Mouse (Mus musculus) forebrain, embryonic 15.5 days (tissue): Measurements from ENCODE around the gene Aebp1. TPM values are rescaled to one million over a fixed set of nuclear protein-coding genes. Genes with fewer than 3 reads are reported as not detected.

ENCODE experiments used
- ATAC-seq: fragments of 200-750 bp; cut with Nextera tagmentation; replicated peaks from 2 replicates; pipeline ENCODE4 v1.8.0; 2017; ENCODE audit warnings: mild to moderate bottlenecking, moderate TSS enrichment, moderate library complexity
- H3K27ac ChIP-seq: fragments of 300-500 bp; sonication (generic); replicated peaks from 2 replicates; pipeline ENCODE4 v1.5.1; 2015; ENCODE audit warnings: mild to moderate bottlenecking, inconsistent platforms
- H3K27me3 ChIP-seq: fragments of 300-500 bp; sonication (generic); 2 replicates; pipeline ENCODE4 v1.6.1; 2015; ENCODE audit warnings: inconsistent platforms
- H3K36me3 ChIP-seq: fragments of 300-500 bp; sonication (generic); 2 replicates; pipeline ENCODE4 v1.6.1; 2015; ENCODE audit warnings: mild to moderate bottlenecking, inconsistent platforms
- H3K4me1 ChIP-seq: fragments of 300-500 bp; sonication (generic); 2 replicates; pipeline ENCODE4 v1.6.1; 2015; ENCODE audit warnings: inconsistent platforms
- H3K4me2 ChIP-seq: fragments of 300-500 bp; sonication (generic); replicated peaks from 2 replicates; pipeline ENCODE4 v1.6.1; 2015; ENCODE audit warnings: mild to moderate bottlenecking, inconsistent platforms
- H3K4me3 ChIP-seq: fragments of 300-500 bp; sonication (generic); 2 replicates; pipeline ENCODE4 v1.5.1; 2015; ENCODE audit warnings: mild to moderate bottlenecking, inconsistent platforms
- H3K9ac ChIP-seq: fragments of 300-500 bp; sonication (generic); replicated peaks from 2 replicates; pipeline ENCODE4 v1.6.1; 2015; ENCODE audit warnings: mild to moderate bottlenecking, inconsistent platforms
- H3K9me3 ChIP-seq: fragments of 300-500 bp; sonication (generic); 2 replicates; pipeline ENCODE4 v1.6.1; 2016; ENCODE audit warnings: inconsistent platforms
- WGBS: fragments of 180-500 bp; shearing (Covaris S2); methylation state at CpG from one replicate; pipeline ENCODE4 v1.1.7; 2015; ENCODE audit warnings: mixed read lengths; 5-methylcytosine and 5-hydroxymethylcytosine counted together
- polyA plus RNA-seq: library from polyadenylated mRNA; unstranded; fragments of >200 nt; fragmentation: Nextera tagmentation; extraction: Ambion mirVana; gene quantifications from 2 replicates; pipeline ENCODE4 v1.2.1, GENCODE M21; 2015

Gene Aebp1
- polyA plus RNA-seq, 1 experiment from 2014 or later = 10.4 TPM

- no peak overlapping the region for H3K4me2 ChIP-seq
- 83% methylated on average over 5 of the region's 5 CpGs for WGBS
- H3K4me3 ChIP-seq = no peak overlapping the region
- no peaks in the 10 kb centered on the region for H3K27me3 ChIP-seq
- H3K36me3 ChIP-seq = no peaks in the 10 kb centered on the region
- no peak for ATAC-seq
- H3K27ac ChIP-seq = no peak overlapping the region
- H3K4me1 ChIP-seq = no peaks in the 10 kb centered on the region
- H3K9ac ChIP-seq = no peak overlapping the region
- no peaks in the 10 kb centered on the region for H3K9me3 ChIP-seq
Measured at GRCm38 (mm10) chr11:5915429-5916177, 53.9 kb downstream of the Aebp1 start.

GRCm38 (mm10) chr11:5916178-5916548 lies 54.4 kb downstream of the Aebp1 start:
- ATAC-seq = no peak
- no peak overlapping the region for H3K27ac ChIP-seq
- no peaks in the 10 kb centered on the region for H3K9me3 ChIP-seq
- WGBS = 77% methylated on average over 8 of the region's 8 CpGs
- no peaks in the 10 kb centered on the region for H3K36me3 ChIP-seq
- no peak overlapping the region for H3K9ac ChIP-seq
- H3K27me3 ChIP-seq = no peaks in the 10 kb centered on the region
- no peak overlapping the region for H3K4me3 ChIP-seq
- no peaks in the 10 kb centered on the region for H3K4me1 ChIP-seq
- H3K4me2 ChIP-seq = no peak overlapping the region

- no peak overlapping the region for H3K4me3 ChIP-seq
- no peak overlapping the region for H3K27ac ChIP-seq
- no peaks in the 10 kb centered on the region for H3K36me3 ChIP-seq
- H3K9ac ChIP-seq = no peak overlapping the region
- no peak overlapping the region for H3K4me2 ChIP-seq
- ATAC-seq = no peak
- no peaks in the 10 kb centered on the region for H3K9me3 ChIP-seq
- no peaks in the 10 kb centered on the region for H3K4me1 ChIP-seq
- 81% methylated on average over 2 of the region's 2 CpGs for WGBS
- no peaks in the 10 kb centered on the region for H3K27me3 ChIP-seq
Measured at GRCm38 (mm10) chr11:5918111-5918510, 56.4 kb downstream of the Aebp1 start.

- no peak for ATAC-seq
- Histone ChIP-seq H3K36me3 (no peaks in the 10 kb centered on the region), H3K4me2 (no peak overlapping the region), H3K27me3 (no peaks in the 10 kb centered on the region), H3K9me3 (no peaks in the 10 kb centered on the region), H3K4me1 (no peaks in the 10 kb centered on the region), H3K9ac (no peak overlapping the region), H3K27ac (no peak overlapping the region), H3K4me3 (no peak overlapping the region)
- WGBS = 93% methylated on average over 4 of the region's 4 CpGs
Measured at GRCm38 (mm10) chr11:5919606-5920005, 57.9 kb downstream of the Aebp1 start.

GRCm38 (mm10) chr11:5920323-5920960 lies 58.7 kb downstream of the Aebp1 start:
- H3K4me1 ChIP-seq = no peaks in the 10 kb centered on the region
- no peak overlapping the region for H3K4me3 ChIP-seq
- no peaks in the 10 kb centered on the region for H3K27me3 ChIP-seq
- no peaks in the 10 kb centered on the region for H3K36me3 ChIP-seq
- no peak overlapping the region for H3K4me2 ChIP-seq
- ATAC-seq = no peak
- no peak overlapping the region for H3K9ac ChIP-seq
- no peaks in the 10 kb centered on the region for H3K9me3 ChIP-seq
- no peak overlapping the region for H3K27ac ChIP-seq
- WGBS = 38% methylated on average over 17 of the region's 17 CpGs

Other genes with a start within 250 kb of the Aebp1 start
- 177 and 180 TPM in 2 replicates for gene Mrps24, start 146.3 kb upstream of the Aebp1 start, polyA plus RNA-seq
- gene Urgcp, start 99.6 kb upstream of the Aebp1 start, polyA plus RNA-seq = 31.6 and 32.4 TPM in 2 replicates
- 138 and 140 TPM in 2 replicates for gene Dbnl, start 73.5 kb upstream of the Aebp1 start, polyA plus RNA-seq
- gene Pgam2, start 58.2 kb upstream of the Aebp1 start, polyA plus RNA-seq = 1.9 and 3.1 TPM in 2 replicates
- gene Polm, start 23.9 kb upstream of the Aebp1 start, polyA plus RNA-seq = 7.0 TPM in 2 replicates
- 72.6 and 76.4 TPM in 2 replicates for gene Pold2, start 16.3 kb downstream of the Aebp1 start, polyA plus RNA-seq
- gene Myl7, start 36.8 kb downstream of the Aebp1 start, polyA plus RNA-seq = 0.32 and 1.6 TPM in 2 replicates
- 6.8 and 7.7 TPM in 2 replicates for gene Gck, start 88.1 kb downstream of the Aebp1 start, polyA plus RNA-seq
- gene Ykt6, start 93.7 kb downstream of the Aebp1 start, polyA plus RNA-seq = 86.0 and 95.9 TPM in 2 replicates
- gene Camk2b, start 204.4 kb downstream of the Aebp1 start, polyA plus RNA-seq = 119 and 121 TPM in 2 replicates